Mouse (Mus musculus): ENCODE measurements at regions not wholly inside any gene's neighbourhood (a gene's known extent, or its start where the extent isn't known, plus 50 kb on each side); places are given as distances from the start of the nearest gene placed in this dataset.

DNA sequence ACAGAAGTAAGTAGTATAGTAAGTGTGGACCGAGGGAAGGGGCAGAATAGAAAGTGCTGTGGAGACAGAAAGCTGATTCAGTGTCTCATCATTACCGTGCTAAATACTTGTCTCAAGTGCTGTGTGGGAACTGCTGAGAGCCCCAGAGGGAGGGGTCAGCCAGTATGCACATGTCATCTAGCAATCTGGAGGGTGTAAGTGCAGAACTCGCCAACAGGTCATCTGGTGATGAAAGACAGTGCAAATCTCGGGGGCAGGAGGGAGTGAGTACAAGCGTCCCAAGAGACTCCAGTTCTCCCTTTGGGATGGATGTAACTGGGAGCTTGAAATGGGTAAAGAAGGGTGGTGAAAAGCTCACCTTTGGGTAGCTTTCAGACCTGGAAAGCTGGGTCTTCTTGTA, 535.7 kb downstream of the Bcl11a start:
- H3K4me1 ChIP-seq (ENCODE audit: control insufficient read depth, insufficient read depth, low read length), result no peaks in the 10 kb centered on the region
- 84% methylated on average over 5 of the region's 5 CpGs for WGBS
- H3K4me3 ChIP-seq (ENCODE audit: low read depth, low read length), result no peak overlapping the region
- no peak overlapping the region for H3K4me2 ChIP-seq (ENCODE audit: low read length)
- no peaks in the 10 kb centered on the region for H3K27me3 ChIP-seq (ENCODE audit: control insufficient read depth, insufficient read depth, low read depth, low read length)
- no peaks in the 10 kb centered on the region for H3K36me3 ChIP-seq (ENCODE audit: control insufficient read depth, insufficient read depth, low read length)
- no peak for ATAC-seq
- H3K9ac ChIP-seq (ENCODE audit: low read depth, low read length), result no peak overlapping the region
- H3K9me3 ChIP-seq (replicated peaks; ENCODE audit: control insufficient read depth, low read length, poor library complexity, severe bottlenecking), result no peaks in the 10 kb centered on the region; the same call in 1 of the 2 replicates
- no peak overlapping the region for H3K27ac ChIP-seq (ENCODE audit: low read length)

DNA sequence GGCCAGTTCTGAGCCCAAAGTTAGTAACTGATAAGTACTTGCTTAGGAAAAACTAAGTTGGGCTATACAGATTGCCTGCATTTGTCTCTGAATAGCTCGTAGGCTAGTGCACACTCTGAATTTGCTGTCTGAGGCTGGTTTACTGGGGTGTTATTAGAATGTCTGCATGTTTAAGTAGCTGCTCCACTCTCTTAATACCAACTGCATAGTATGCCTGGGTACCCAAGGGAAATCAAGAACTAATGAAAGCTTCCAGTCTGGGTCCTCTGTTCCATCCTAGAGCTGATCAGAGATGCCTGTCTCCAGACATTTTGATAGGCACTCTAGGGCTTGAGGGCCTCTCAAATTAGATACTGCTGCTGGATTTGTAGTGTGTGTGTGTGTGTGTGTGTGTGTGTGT, 537.6 kb downstream of the Bcl11a start:
- WGBS, result 85% methylated on average over 1 of the region's 1 CpGs
- no peak for ATAC-seq
- H3K9ac ChIP-seq (ENCODE audit: low read depth, low read length), result no peak overlapping the region
- H3K27me3 ChIP-seq (ENCODE audit: control insufficient read depth, insufficient read depth, low read depth, low read length), result no peaks in the 10 kb centered on the region
- no peak overlapping the region for H3K4me2 ChIP-seq (ENCODE audit: low read length)
- H3K4me3 ChIP-seq (ENCODE audit: low read depth, low read length), result no peak overlapping the region
- no peaks in the 10 kb centered on the region for H3K36me3 ChIP-seq (ENCODE audit: control insufficient read depth, insufficient read depth, low read length)
- H3K4me1 ChIP-seq (ENCODE audit: control insufficient read depth, insufficient read depth, low read length), result no peaks in the 10 kb centered on the region
- no peaks in the 10 kb centered on the region; the same call in 1 of the 2 replicates for H3K9me3 ChIP-seq (replicated peaks; ENCODE audit: control insufficient read depth, low read length, poor library complexity, severe bottlenecking)
- H3K27ac ChIP-seq (ENCODE audit: low read length), result no peak overlapping the region

DNA sequence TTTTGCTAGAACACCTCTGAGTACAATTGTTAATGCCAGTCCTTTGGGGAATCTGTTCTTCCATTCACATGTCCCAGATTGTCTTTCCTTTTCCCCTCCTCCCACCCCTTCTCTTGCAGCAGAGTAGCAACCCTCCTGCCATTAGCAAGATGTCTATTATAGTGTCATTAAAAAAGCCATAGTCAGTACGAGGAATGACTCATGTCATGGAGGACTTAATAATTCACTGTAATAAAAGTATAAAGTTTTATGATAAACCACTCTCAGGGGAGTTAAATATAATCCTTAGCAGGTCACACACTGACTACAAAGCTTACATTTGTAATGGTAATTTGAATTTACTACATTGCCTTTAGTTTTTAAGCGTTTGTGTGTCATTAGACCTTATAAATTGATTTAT, 540.7 kb downstream of the Bcl11a start:
- WGBS, result 66% methylated on average over 2 of the region's 2 CpGs
- H3K27me3 ChIP-seq (ENCODE audit: control insufficient read depth, insufficient read depth, low read depth, low read length), result no peaks in the 10 kb centered on the region

DNA sequence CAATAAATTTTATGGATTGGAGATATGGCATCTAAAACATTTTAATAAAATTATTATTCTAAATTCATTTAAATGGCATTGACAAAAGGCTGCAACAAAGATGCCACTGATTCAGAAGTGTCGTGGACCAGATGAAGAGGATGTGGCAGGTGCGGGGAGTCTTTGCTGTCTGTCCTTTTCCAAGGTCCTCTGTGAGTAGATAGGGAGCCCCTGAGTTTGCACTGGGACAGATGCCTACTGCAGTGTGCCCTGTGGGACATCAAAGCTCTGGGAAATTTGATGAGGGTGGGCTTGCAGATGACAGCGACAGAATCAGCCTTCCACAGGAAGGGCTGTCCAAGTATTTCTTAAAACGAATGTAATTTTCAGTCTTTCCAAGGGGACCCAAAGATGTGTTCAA, 541.2 kb downstream of the Bcl11a start:
- 80% methylated on average over 4 of the region's 4 CpGs for WGBS
- no peak for ATAC-seq
- Histone ChIP-seq H3K4me2 (ENCODE audit: low read length) (no peak overlapping the region), H3K9ac (ENCODE audit: low read depth, low read length) (no peak overlapping the region), H3K9me3 (replicated peaks; ENCODE audit: control insufficient read depth, low read length, poor library complexity, severe bottlenecking) (no peaks in the 10 kb centered on the region), H3K27ac (ENCODE audit: low read length) (no peak overlapping the region), H3K36me3 (ENCODE audit: control insufficient read depth, insufficient read depth, low read length) (no peaks in the 10 kb centered on the region), H3K4me1 (ENCODE audit: control insufficient read depth, insufficient read depth, low read length) (no peaks in the 10 kb centered on the region), H3K27me3 (ENCODE audit: control insufficient read depth, insufficient read depth, low read depth, low read length) (no peaks in the 10 kb centered on the region), H3K4me3 (ENCODE audit: low read depth, low read length) (no peak overlapping the region)

More for the DNA sequence above, 540.7 kb downstream of the Bcl11a start:
- no peak overlapping the region for H3K4me2 ChIP-seq (ENCODE audit: low read length)
- no peak for ATAC-seq
- H3K27ac ChIP-seq (ENCODE audit: low read length), result no peak overlapping the region
- no peaks in the 10 kb centered on the region for H3K36me3 ChIP-seq (ENCODE audit: control insufficient read depth, insufficient read depth, low read length)
- H3K9ac ChIP-seq (ENCODE audit: low read depth, low read length), result no peak overlapping the region
- H3K9me3 ChIP-seq (replicated peaks; ENCODE audit: control insufficient read depth, low read length, poor library complexity, severe bottlenecking), result no peaks in the 10 kb centered on the region
- no peak overlapping the region for H3K4me3 ChIP-seq (ENCODE audit: low read depth, low read length)
- no peaks in the 10 kb centered on the region for H3K4me1 ChIP-seq (ENCODE audit: control insufficient read depth, insufficient read depth, low read length)

DNA sequence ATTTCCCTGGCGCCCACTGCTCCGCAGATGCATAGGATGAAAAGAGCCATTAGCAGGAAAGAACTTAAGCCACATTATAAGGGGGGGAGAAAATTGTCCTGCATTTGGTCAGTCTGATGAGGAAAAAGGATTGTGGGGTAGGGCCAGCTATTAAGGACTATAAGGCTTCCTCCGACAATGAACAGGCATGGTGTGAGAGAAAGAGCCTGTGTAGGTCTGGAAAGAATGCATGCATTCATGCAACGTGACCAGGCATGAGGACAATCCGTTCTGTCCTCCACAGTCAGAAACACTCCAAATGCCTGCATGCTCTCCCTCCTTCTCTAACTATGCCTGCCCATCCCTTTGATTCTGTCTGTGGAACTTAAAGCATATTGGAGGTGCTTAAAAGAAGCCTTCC, 550.8 kb downstream of the Bcl11a start:
- H3K4me3 ChIP-seq (ENCODE audit: low read depth, low read length), result no peak overlapping the region
- no peaks in the 10 kb centered on the region for H3K4me1 ChIP-seq (ENCODE audit: control insufficient read depth, insufficient read depth, low read length)
- no peak overlapping the region for H3K4me2 ChIP-seq (ENCODE audit: low read length)
- WGBS, result 46% methylated on average over 5 of the region's 5 CpGs
- no peak overlapping the region for H3K27ac ChIP-seq (ENCODE audit: low read length)
- no peak overlapping the region for H3K9ac ChIP-seq (ENCODE audit: low read depth, low read length)
- H3K27me3 ChIP-seq (ENCODE audit: control insufficient read depth, insufficient read depth, low read depth, low read length), result no peaks in the 10 kb centered on the region
- H3K36me3 ChIP-seq (ENCODE audit: control insufficient read depth, insufficient read depth, low read length), result no peaks in the 10 kb centered on the region
- no peaks in the 10 kb centered on the region for H3K9me3 ChIP-seq (replicated peaks; ENCODE audit: control insufficient read depth, low read length, poor library complexity, severe bottlenecking)
- no peak for ATAC-seq

DNA sequence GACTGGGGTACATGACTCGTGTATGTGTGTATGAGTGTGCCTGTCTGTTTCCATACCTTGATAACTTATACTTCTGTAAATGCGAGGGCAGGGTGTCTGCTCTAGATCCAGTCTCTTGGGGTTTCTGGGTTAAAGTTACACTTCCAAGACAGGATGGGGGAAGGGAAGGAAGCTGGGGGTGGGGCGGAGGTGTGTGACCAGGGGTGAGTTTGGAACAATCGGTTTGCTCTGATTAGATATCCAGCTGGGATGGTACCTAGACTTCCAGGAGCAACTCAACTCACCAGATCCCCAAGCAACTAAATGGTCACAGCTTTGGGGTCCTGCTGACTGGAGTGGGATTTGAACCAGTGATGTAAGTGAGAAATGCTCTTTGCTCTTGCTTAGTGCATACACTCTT, 551.6 kb downstream of the Bcl11a start:
- WGBS, result 67% methylated on average over 4 of the region's 4 CpGs
- ATAC-seq, result no peak
- Histone ChIP-seq H3K27me3 (ENCODE audit: control insufficient read depth, insufficient read depth, low read depth, low read length) (no peaks in the 10 kb centered on the region), H3K36me3 (ENCODE audit: control insufficient read depth, insufficient read depth, low read length) (no peaks in the 10 kb centered on the region), H3K4me3 (ENCODE audit: low read depth, low read length) (no peak overlapping the region), H3K4me1 (ENCODE audit: control insufficient read depth, insufficient read depth, low read length) (no peaks in the 10 kb centered on the region), H3K9me3 (replicated peaks; ENCODE audit: control insufficient read depth, low read length, poor library complexity, severe bottlenecking) (no peaks in the 10 kb centered on the region), H3K4me2 (ENCODE audit: low read length) (no peak overlapping the region), H3K9ac (ENCODE audit: low read depth, low read length) (no peak overlapping the region), H3K27ac (ENCODE audit: low read length) (no peak overlapping the region)

DNA sequence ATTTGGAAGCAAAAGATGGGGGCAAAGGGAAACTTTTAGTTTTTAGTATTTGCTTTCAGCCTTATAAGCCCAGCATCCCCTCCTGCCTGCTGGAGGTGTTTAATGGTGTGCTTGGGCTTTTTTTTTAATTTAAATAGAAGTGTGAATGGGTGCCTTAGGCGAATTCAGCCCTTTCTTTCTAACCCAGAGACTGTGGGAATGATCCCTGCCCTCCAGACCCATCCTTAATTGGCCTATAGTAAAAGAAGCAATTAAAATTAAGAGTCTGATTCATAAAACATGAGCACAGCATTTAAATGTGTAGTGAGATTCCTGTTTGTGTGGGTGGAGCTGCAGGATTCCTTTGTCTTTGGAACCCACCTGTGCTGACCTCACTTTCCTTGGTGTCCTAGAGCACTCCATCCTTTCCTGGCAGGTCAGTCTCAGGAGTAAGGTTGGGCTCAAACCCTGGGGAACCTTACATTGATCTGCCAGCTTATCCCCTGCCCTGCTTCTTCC, 552.6 kb downstream of the Bcl11a start:
- H3K4me1 ChIP-seq (ENCODE audit: control insufficient read depth, insufficient read depth, low read length), result no peaks in the 10 kb centered on the region
- no peak overlapping the region for H3K27ac ChIP-seq (ENCODE audit: low read length)
- no peaks in the 10 kb centered on the region for H3K9me3 ChIP-seq (replicated peaks; ENCODE audit: control insufficient read depth, low read length, poor library complexity, severe bottlenecking)
- no peak overlapping the region for H3K9ac ChIP-seq (ENCODE audit: low read depth, low read length)
- H3K27me3 ChIP-seq (ENCODE audit: control insufficient read depth, insufficient read depth, low read depth, low read length), result no peaks in the 10 kb centered on the region
- no peak for ATAC-seq
- H3K4me2 ChIP-seq (ENCODE audit: low read length), result no peak overlapping the region
- H3K4me3 ChIP-seq (ENCODE audit: low read depth, low read length), result no peak overlapping the region
- WGBS, result 48% methylated on average over 1 of the region's 1 CpGs
- H3K36me3 ChIP-seq (ENCODE audit: control insufficient read depth, insufficient read depth, low read length), result no peaks in the 10 kb centered on the region

DNA sequence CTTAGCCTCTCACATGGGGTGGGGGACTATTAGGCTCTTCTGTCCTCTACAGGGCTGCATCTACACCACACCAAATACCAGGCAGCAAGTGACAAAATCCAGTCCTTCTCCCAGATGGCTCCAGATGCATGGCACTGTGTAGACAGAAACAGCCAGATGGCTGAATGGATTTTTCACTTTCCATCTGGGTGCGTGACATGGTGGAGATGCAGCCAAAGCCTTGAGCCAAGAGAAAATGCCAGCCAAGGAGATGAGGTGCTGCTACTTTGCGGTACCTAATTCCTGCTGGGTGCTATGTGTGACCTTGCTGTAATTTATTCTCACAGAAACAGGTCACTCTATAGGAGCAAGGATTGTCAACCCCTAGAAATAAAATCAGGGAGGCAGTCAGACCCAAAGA, 553.8 kb downstream of the Bcl11a start:
- no peak overlapping the region for H3K9ac ChIP-seq (ENCODE audit: low read depth, low read length)
- H3K4me3 ChIP-seq (ENCODE audit: low read depth, low read length), result no peak overlapping the region
- H3K27ac ChIP-seq (ENCODE audit: low read length), result no peak overlapping the region
- no peaks in the 10 kb centered on the region for H3K27me3 ChIP-seq (ENCODE audit: control insufficient read depth, insufficient read depth, low read depth, low read length)
- no peaks in the 10 kb centered on the region for H3K9me3 ChIP-seq (replicated peaks; ENCODE audit: control insufficient read depth, low read length, poor library complexity, severe bottlenecking)
- ATAC-seq, result no peak
- H3K4me2 ChIP-seq (ENCODE audit: low read length), result no peak overlapping the region
- WGBS, result 92% methylated on average over 2 of the region's 2 CpGs
- H3K36me3 ChIP-seq (ENCODE audit: control insufficient read depth, insufficient read depth, low read length), result no peaks in the 10 kb centered on the region
- H3K4me1 ChIP-seq (ENCODE audit: control insufficient read depth, insufficient read depth, low read length), result no peaks in the 10 kb centered on the region

DNA sequence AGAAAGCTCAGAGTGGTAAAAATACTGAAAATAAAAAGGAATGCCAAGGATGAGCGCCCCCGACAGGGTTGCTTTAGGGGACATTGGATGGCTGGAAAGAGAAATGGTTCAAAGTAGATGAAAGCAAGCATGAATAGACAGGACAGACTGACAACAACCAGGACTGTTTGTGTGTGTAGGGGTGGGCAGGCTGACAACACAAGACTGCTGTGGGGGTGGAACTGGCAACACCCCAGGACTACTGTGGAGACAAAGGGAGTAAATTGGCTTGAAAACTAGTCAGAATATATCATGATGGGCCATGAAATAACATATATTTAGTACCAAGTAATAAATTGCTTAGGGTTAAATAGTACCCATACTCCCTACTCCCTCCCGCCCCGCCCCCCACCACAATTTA, 558.9 kb downstream of the Bcl11a start:
- WGBS, result 88% methylated on average over 4 of the region's 4 CpGs
- Histone ChIP-seq H3K4me3 (ENCODE audit: low read depth, low read length) (no peak overlapping the region), H3K27ac (ENCODE audit: low read length) (no peak overlapping the region), H3K4me1 (ENCODE audit: control insufficient read depth, insufficient read depth, low read length) (no peaks in the 10 kb centered on the region), H3K4me2 (ENCODE audit: low read length) (no peak overlapping the region), H3K27me3 (ENCODE audit: control insufficient read depth, insufficient read depth, low read depth, low read length) (no peaks in the 10 kb centered on the region), H3K9me3 (replicated peaks; ENCODE audit: control insufficient read depth, low read length, poor library complexity, severe bottlenecking) (no peaks in the 10 kb centered on the region), H3K36me3 (ENCODE audit: control insufficient read depth, insufficient read depth, low read length) (no peaks in the 10 kb centered on the region), H3K9ac (ENCODE audit: low read depth, low read length) (no peak overlapping the region)
- no peak for ATAC-seq
